Mouse (Mus musculus) urinary bladder, postnatal 10 days (tissue): ENCODE measurements at regions not wholly inside any gene's neighbourhood (a gene's known extent, or its start where the extent isn't known, plus 50 kb on each side); places are given as distances from the start of the nearest gene placed in this dataset.

ENCODE experiments used
- DNase-seq: peaks from one replicate; pipeline ENCODE4 v3.0.0; 2022; ENCODE audit warnings: low spot score

- DNase-seq, result no peak
These were observed 311.3 kb upstream of the Runx1 start for GRCm38 (mm10) chr16:93137249-93137648.

GRCm38 (mm10) chr16:93131404-93131803, 305.5 kb upstream of the Runx1 start:
- no peak for DNase-seq

- no peak for DNase-seq
These were observed 304.7 kb upstream of the Runx1 start for GRCm38 (mm10) chr16:93130622-93131021.

- no peak for DNase-seq
These were observed 297.8 kb upstream of the Runx1 start for GRCm38 (mm10) chr16:93123707-93124106.

DNA sequence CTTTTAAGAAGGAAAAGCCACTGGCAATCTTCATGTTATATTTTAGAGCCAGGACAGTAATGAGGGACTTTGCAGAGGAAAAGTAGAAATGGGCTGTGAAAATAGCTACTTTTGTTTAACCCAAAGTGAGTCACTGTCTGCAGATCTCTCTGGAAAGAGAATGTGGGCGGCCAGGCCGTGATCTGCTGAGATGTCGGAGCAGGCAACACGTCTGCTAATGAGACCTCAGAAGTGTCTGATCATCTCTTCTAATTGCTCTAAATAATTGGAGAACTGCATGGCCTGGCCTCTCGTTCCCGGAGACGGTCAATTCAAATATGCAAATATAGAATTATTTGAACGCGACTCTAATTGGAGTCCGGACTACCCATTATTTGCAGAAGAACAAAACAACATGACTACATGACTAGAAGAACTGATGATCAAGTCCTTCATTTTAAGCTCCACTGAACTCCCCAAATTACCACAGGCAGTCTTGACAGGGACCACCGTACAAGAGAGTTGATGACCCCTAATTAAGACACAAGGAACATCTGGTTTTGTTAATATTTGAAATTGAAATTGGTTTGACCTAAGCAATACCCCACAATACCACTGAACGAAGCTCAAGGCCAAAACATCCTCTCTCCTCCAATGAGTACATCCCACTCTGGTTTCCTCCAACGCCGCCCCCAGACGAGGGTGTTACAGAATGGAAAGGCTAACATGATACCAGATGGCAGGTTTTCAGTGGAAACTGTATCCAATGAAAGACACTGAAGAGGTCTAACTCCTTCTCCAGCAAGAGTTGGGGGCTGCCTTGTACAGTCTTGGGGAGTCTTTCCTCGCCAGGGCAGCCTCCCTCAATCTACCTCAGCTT, 290.4 kb upstream of the Runx1 start:
- DNase-seq, result no peak

DNA sequence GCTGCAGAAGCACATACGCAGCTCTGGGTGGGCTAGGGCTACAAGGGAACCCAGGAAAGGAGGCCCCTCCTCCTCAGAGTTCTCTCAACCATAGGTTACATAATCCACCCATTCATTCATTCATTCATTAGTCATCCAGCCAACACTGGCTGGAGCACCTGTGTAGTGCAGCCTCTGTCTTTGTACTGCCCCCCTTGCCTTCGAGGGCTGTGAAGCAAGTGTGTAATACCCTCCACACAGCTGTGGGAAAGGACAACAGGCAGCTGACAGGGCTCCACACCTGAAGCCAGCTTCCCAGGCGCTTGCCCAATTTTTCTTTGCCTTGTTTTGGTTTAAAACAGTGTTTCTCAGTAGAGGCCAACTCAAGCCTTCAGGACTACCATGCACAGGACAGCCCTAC, 285.0 kb upstream of the Runx1 start:
- no peak for DNase-seq

DNA sequence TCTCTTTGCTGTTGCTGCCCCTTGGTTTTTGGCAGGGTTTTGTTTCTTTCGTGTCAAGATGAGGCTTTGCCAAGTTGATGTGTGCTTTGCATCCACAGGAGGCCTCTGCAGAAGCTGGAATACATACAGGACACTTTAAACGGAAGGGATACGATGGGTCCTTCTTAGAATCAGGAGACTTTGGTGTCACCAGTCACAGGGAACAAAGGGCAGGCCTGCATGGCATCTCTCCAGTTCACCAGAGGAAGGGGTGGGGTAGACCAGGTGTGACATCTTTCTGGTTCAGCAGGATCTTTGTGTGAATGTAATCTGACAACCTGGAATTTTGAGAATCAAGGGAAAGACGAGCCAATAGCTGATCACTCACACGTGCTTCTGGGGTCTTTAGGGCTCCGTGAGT, 284.5 kb upstream of the Runx1 start:
- DNase-seq, result no peak

- DNase-seq, result no peak
These were observed 283.9 kb upstream of the Runx1 start for GRCm38 (mm10) chr16:93109683-93110407.

GRCm38 (mm10) chr16:93107524-93107845, 281.5 kb upstream of the Runx1 start:
- no peak for DNase-seq

DNA sequence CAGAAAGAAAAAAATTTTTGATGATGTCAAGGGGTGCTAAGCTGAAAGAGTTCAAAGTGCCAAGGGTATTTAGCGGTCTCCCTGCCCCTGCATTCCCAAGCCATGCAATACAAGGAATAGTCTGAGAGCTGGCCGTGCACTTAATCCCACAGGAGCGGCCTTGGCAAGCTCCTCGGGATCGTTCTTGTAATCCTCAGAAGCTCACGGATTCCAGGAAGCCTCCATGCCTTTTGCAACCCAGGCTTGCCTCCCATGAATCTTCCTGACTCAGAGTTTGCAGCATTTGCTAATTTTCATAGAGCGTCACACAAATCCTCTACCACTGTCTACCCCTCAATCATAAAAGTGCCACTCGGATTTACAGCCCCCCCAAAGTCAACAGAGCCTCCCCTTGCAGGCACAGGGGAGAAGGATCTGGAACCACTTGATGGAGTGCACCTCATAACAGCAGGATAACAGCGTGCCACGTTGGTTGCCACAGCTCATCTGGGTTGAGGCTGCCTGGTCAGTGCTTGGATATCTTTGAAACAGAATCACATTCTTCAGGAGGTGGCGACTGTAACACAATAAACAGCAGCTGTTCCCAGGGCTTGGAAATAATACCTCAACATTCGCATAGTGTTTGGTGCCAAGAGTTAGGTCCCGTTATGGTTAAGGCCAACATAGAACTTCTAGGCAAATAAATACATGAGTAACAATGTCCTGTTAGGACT, 281.0 kb upstream of the Runx1 start:
- no peak for DNase-seq

DNA sequence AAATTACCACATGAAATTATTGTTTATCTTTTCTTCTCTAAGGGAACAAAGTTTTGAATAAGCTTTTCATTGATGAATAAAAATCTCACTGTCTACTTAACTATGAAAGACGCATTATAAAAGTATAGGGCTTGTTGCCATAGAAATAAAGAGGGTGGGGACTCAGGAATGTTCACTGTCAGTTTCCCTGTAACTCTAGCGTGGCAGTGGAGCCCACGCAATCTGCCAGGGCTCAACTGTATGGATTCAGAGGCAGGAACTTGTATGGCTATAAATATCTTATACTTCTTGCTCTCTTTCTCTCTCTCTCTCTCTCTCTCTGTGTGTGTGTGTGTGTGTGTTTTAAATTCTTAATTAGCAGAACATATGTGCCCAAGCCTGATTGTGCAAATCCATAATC, 276.2 kb upstream of the Runx1 start:
- DNase-seq, result no peak

GRCm38 (mm10) chr16:93098057-93098456, 272.1 kb upstream of the Runx1 start:
- DNase-seq, result no peak

DNA sequence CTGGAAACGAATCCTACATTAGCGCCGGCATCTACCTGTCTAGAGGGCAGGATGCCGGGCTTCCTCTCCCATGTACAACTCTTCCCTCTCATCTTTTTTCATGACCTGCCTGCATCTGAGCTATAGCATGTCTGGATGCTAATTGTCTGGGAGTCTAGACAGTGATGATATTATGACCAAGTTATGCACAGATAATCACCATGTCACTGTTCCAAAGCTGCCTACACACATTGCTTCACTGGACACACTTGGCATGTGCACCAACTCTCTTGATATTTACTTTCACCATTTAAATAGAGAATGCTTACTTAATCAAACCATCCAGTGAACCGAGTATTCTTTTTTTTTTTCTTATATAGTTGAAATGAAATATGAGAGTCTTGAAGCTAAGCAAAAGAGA, 270.2 kb upstream of the Runx1 start:
- no peak for DNase-seq

DNA sequence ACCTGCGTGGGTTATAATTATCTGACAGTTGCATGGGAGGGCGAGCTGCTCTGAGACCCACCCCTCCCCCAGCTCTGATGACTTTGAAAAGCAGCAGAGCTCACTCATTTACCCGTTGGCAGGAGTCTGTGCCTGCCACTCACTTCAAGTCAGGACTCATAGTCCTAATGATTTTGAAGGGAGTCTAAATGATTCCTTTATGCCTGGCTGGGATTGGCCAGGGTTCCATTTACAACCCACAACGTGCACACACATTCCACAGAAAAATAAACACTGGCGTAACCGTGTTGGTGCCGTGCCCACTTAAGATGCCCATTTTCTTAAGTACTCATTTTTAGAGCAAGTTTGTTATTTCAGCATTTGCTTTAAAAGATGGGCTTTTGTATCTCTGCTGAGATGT, 266.8 kb upstream of the Runx1 start:
- DNase-seq, result no peak

GRCm38 (mm10) chr16:93085227-93085883, 259.4 kb upstream of the Runx1 start:
- DNase-seq, result no peak

GRCm38 (mm10) chr16:93083756-93084155, 257.8 kb upstream of the Runx1 start:
- no peak for DNase-seq

GRCm38 (mm10) chr16:93083142-93083541, 257.2 kb upstream of the Runx1 start:
- DNase-seq, result no peak

GRCm38 (mm10) chr16:93081533-93081932, 255.6 kb upstream of the Runx1 start:
- no peak for DNase-seq

GRCm38 (mm10) chr16:93079660-93080390, 253.9 kb upstream of the Runx1 start:
- DNase-seq, result no peak

- no peak for DNase-seq
These were observed 253.0 kb upstream of the Runx1 start for GRCm38 (mm10) chr16:93078909-93079308.

- DNase-seq, result no peak
These were observed 249.5 kb upstream of the Runx1 start for GRCm38 (mm10) chr16:93075488-93075887.

DNA sequence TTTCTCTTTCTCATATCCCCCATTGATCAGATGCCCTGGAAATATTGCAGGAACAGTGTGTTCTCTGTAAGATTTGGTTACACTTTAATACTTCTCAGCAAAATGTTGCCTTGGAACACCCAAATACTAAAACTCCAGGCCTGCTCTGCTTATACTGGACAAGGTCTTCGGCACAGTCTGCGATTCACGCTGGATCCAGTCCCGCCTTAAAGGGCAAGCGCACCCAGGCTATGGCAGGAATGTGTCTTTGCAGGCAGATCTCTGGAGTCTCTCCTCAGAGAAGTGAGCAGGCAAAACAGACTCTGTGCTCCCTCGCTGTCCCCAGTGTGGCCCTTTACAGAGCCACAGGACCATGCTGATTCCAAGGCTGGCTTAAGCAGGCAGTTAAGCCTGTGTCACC, 246.2 kb upstream of the Runx1 start:
- DNase-seq, result no peak
